Mouse (Mus musculus) spleen, adult 2 months (tissue): ENCODE data around the gene Gm20388. TPM values are rescaled to one million over a fixed set of nuclear protein-coding genes. Genes with fewer than 3 reads are reported as not detected.
A peak's percentile ranks its signal among the peaks of the same experiment; 100 is the strongest.

Experiments used
- DNase-seq, 2 experiments: peaks; one replicate each; pipeline versions ENCODE4 v3.0.0 to v3.0.0-alpha.2; 2012 to 2021; ENCODE audit warnings: low spot score in 2 of 2, low read depth in 1 of 2
- H3K27ac ChIP-seq: fragments of 200-500 bp; 2 replicates; pipeline ENCODE4 v1.5.1; 2012; ENCODE audit warnings: low read length, inconsistent platforms; ENCODE audit not compliant: insufficient read depth
- H3K27me3 ChIP-seq: fragments of 200-500 bp; 2 replicates; pipeline ENCODE4 v1.6.1; 2012; ENCODE audit warnings: mild to moderate bottlenecking, moderate library complexity, low read length, inconsistent platforms; ENCODE audit not compliant: control insufficient read depth, insufficient read depth
- H3K36me3 ChIP-seq: fragments of 200-500 bp; 2 replicates; pipeline ENCODE4 v1.6.1; 2012; ENCODE audit warnings: mild to moderate bottlenecking, low read length, inconsistent platforms; ENCODE audit not compliant: control insufficient read depth, insufficient read depth
- H3K4me1 ChIP-seq: fragments of 200-500 bp; 2 replicates; pipeline ENCODE4 v1.6.1; 2011; ENCODE audit warnings: inconsistent platforms; ENCODE audit not compliant: control insufficient read depth, insufficient read depth, insufficient read length
- H3K4me3 ChIP-seq: fragments of 200-500 bp; 2 replicates; pipeline ENCODE4 v1.5.1; 2011; ENCODE audit warnings: mild to moderate bottlenecking, inconsistent platforms; ENCODE audit not compliant: insufficient read depth, insufficient read length; ENCODE audit errors: extremely low read depth
- CTCF ChIP-seq: fragments of 200-500 bp; IDR thresholded peaks from 2 replicates; pipeline ENCODE4 v1.5.1; 2011; ENCODE audit warnings: mild to moderate bottlenecking, inconsistent platforms; ENCODE audit not compliant: insufficient read depth, insufficient read length, insufficient replicate concordance; ENCODE audit errors: extremely low read depth
- POLR2A ChIP-seq: fragments of 200-500 bp; IDR thresholded peaks from 2 replicates; pipeline ENCODE4 v1.6.1; 2011; ENCODE audit warnings: low read depth, low read length, inconsistent platforms
- WGBS: fragments of 180-500 bp; shearing (Covaris S2); methylation state at CpG from one replicate; pipeline ENCODE4 v1.1.7; 2018; 5-methylcytosine and 5-hydroxymethylcytosine counted together
- polyA plus RNA-seq: library from polyadenylated mRNA; depleted of rRNA; stranded (reverse); fragments of >200 nt; gene quantifications from 2 replicates; pipeline ENCODE4 v1.2.3, GENCODE M21; 2012

Gm20388 gene
- polyA plus RNA-seq, 1 experiment: 26.1 TPM

DNA sequence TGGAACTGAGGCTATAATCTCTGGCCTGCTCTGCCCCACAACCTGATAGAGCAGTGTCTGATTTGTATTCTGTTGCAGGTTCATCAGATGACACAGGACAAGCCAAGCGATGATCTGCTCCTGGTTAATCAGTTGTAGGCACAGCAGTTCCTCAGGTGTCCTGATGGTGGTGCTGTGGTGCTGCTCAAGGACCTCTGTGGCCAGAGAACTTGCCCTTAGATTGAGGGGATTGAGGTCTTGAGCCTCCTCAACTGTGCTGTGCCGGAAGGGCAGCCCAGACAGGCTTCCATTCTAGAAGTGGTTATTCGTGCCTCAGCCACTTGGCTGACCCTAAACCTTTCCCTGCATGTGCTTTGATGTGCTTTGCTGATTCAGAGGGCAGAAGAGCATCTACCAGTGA lies 4141.5 kb downstream of the Gm20388 start:
- H3K4me3 ChIP-seq: no peak overlapping the region
- peak in 1 of 2 experiments; percentile 55 for DNase-seq
- H3K36me3 ChIP-seq: peaks cover 4% of the 10 kb centered on the region; the same call in 1 of the 2 replicates
- 25% methylated on average over 3 of the region's 3 CpGs for WGBS
- no peak overlapping the region for H3K27ac ChIP-seq
- H3K27me3 ChIP-seq: no peaks in the 10 kb centered on the region
- peak; percentile 91; the same call in 1 of the 2 replicates for TF ChIP-seq CTCF
- TF ChIP-seq POLR2A: no peak
- no peaks in the 10 kb centered on the region; the same call in 1 of the 2 replicates for H3K4me1 ChIP-seq

- Histone ChIP-seq H3K4me1 (no peaks in the 10 kb centered on the region; the same call in 1 of the 2 replicates), H3K27ac (no peak overlapping the region), H3K4me3 (no peak overlapping the region), H3K27me3 (no peaks in the 10 kb centered on the region), H3K36me3 (peaks cover 3% of the 10 kb centered on the region; the same call in 1 of the 2 replicates)
- DNase-seq: no peak
- WGBS: 79% methylated on average over 4 of the region's 4 CpGs
- TF ChIP-seq CTCF (no peak), POLR2A (no peak)
Measured at GRCm38 (mm10) chr8:124052568-124052967, 4141.9 kb downstream of the Gm20388 start.

DNA sequence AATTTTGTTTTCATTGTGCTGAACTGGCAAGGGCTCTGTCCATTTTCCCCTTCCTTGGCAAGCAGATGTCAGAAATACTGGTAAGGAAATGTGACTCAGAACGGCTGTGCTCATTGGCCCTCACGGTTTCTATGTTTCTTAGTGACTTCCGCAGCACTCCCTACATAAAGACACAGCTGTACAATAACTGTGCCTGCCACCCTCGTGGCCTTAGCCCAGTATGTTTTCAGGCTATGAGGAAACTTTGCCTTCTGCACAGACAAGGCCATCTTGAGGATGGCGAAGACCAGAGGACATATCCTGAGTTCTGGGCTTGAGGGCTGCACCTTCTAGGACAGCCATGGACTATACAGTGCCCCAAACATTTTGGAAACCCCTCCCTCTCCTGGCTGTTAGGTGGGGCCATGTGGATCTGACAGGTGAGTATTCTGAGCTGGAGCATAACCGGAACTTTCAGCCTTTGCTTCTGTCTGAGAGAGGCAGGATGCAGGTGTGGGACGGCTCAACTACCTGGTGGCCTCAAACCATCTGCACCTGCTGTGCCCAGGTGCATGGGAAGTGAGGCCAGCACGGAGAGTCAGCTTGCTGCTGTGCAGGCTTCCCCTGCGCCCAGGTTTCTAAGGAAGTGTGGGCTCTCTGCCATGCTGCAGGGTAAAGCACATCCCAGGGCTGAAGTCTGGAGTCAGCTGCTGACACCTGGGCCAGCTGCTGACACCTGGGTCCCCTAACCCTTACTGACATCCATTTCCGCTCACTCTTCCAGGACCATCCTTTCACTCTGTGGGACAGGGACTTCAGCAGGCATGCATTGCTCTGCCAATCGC lies 4146.4 kb downstream of the Gm20388 start:
- 45% methylated on average over 11 of the region's 11 CpGs for WGBS
- no peak for DNase-seq
- Histone ChIP-seq H3K27me3 (no peaks in the 10 kb centered on the region), H3K4me3 (no peak overlapping the region), H3K4me1 (no peaks in the 10 kb centered on the region; the same call in 1 of the 2 replicates), H3K36me3 (no peaks in the 10 kb centered on the region), H3K27ac (no peak overlapping the region)
- TF ChIP-seq POLR2A: no peak
- no peak for TF ChIP-seq CTCF

GRCm38 (mm10) chr8:124066325-124067058 lies 4155.9 kb downstream of the Gm20388 start:
- TF ChIP-seq POLR2A (no peak), CTCF (no peak)
- WGBS: 8% methylated on average over 4 of the region's 4 CpGs
- no peaks in the 10 kb centered on the region for H3K27me3 ChIP-seq
- H3K27ac ChIP-seq: no peak overlapping the region
- peaks cover 4% of the 10 kb centered on the region; the same call in 1 of the 2 replicates for H3K4me1 ChIP-seq
- no peak overlapping the region for H3K4me3 ChIP-seq
- H3K36me3 ChIP-seq: no peaks in the 10 kb centered on the region
- DNase-seq: no peak

DNA sequence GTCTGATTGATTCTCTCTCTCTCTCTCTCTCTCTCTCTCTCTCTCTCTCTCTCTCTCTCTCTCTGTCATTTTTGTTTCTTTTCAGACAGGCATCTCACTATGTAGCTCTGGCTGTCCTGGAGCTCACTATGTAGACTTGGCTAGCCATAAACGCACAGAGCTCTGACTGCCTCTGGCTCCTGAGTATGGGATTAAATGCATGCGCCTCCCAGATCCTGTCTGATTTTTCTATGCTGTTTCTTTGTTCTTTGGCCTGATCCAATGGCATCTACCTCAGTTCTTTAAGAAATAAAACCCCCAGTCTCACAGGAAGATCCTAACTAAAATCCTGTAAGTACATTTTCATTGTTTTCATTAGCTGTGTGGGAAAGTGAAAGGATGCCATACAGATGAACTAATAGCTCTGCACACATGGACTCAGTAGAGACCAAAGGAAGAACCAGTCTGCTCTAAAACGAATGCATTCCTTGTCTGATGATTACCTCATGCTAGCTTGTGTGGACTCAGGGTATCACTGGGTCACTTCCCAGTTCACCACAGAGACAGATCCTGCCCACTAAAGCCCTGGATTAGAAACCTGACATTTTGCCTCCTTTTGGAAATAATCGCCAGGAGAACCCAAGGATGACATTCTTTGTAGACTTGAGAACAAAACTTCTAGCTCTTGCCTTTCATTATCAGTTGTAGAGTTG lies 4156.6 kb downstream of the Gm20388 start:
- no peak for DNase-seq
- Histone ChIP-seq H3K4me3 (no peak overlapping the region), H3K36me3 (no peaks in the 10 kb centered on the region), H3K27me3 (no peaks in the 10 kb centered on the region), H3K27ac (no peak overlapping the region), H3K4me1 (peaks cover 4% of the 10 kb centered on the region; the same call in 1 of the 2 replicates)
- TF ChIP-seq POLR2A: no peak
- WGBS: 60% methylated on average over 4 of the region's 4 CpGs

GRCm38 (mm10) chr8:124070363-124071324 lies 4160.0 kb downstream of the Gm20388 start:
- TF ChIP-seq CTCF (no peak), POLR2A (no peak)
- 19% methylated on average over 18 of the region's 18 CpGs for WGBS
- H3K4me1 ChIP-seq: peaks cover 4% of the 10 kb centered on the region; the same call in 1 of the 2 replicates
- DNase-seq: no peak
- no peak overlapping the region for H3K4me3 ChIP-seq
- H3K27me3 ChIP-seq: no peaks in the 10 kb centered on the region
- H3K36me3 ChIP-seq: no peaks in the 10 kb centered on the region
- H3K27ac ChIP-seq: no peak overlapping the region
